Mouse (Mus musculus) right cerebral cortex, adult 2 months (tissue): Measurements from ENCODE around the gene Wdr70.

Source experiments
- DNase-seq, 2 experiments: peaks; one replicate each; pipeline ENCODE4 v3.0.0; 2021 to 2022; ENCODE audit warnings: low spot score in 2 of 2

The Wdr70 gene

GRCm38 (mm10) chr15:7863328-7863727 is 235.7 kb downstream of the Wdr70 start:
- no peak for DNase-seq

- DNase-seq, result no peak
These were observed 236.1 kb downstream of the Wdr70 start for GRCm38 (mm10) chr15:7862890-7863289.

GRCm38 (mm10) chr15:7858841-7859240 is 240.2 kb downstream of the Wdr70 start:
- no peak for DNase-seq

GRCm38 (mm10) chr15:7857418-7857817 is 241.6 kb downstream of the Wdr70 start:
- DNase-seq, result no peak

GRCm38 (mm10) chr15:7842398-7842797 is 256.6 kb downstream of the Wdr70 start:
- DNase-seq, result no peak

GRCm38 (mm10) chr15:7841664-7842063 is 257.3 kb downstream of the Wdr70 start:
- no peak for DNase-seq

- no peak for DNase-seq
These were observed 260.1 kb downstream of the Wdr70 start for GRCm38 (mm10) chr15:7838921-7839309.

- no peak for DNase-seq
These were observed 260.7 kb downstream of the Wdr70 start for GRCm38 (mm10) chr15:7838060-7838920.

- no peak for DNase-seq
These were observed 263.6 kb downstream of the Wdr70 start for GRCm38 (mm10) chr15:7835404-7835803.

GRCm38 (mm10) chr15:7825530-7825929 is 273.5 kb downstream of the Wdr70 start:
- DNase-seq, result no peak

GRCm38 (mm10) chr15:7823886-7824285 is 275.1 kb downstream of the Wdr70 start:
- DNase-seq, result no peak
